Comparison of ENCODE assay signal across 13 mouse cellular contexts in the genomic region with DNA sequence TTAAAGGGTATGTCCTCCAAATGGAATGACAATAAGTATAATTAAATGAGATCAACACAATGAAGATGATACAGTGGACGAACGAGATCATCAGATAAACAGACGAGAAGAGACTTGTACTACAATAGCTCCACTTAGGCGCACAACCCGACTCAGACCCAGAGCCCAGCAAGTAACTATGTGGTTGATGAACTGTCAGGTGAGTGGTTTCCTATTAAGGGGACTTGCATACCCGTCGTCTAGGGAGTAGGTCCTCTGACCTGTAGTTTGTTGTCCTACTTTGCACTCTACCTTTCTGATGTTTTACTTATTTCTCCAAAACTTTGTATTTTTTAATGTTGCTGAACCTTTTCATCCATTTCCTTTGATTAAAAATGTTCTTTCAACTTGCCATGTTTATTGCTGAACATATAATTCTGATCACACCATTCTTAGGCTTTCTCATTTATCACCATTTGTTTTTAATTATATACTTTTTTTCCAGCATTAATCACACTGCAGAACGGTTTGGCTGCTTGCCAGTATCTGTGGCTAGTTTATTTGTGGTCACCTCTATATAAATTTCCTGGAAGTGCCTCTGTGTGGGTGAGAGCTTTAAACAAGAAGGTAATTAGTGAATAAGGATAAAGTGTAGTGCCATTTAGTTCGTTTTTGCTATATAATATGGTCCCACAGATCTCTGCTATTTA. TPM values are rescaled to one million over a fixed set of nuclear protein-coding genes. Genes with fewer than 3 reads are reported as not detected.
DNase-seq lines count a peak whose midpoint lies in the region; ATAC-seq and TF ChIP-seq lines count a peak whose summit lies in the region.
"Had no signal": no experiment of that assay in that cellular context is flagged by ENCODE, and none has a peak within 500 bp of the region (broad histone marks: within the 10 kb centered on the region; RNA-seq: fewer than 3 reads in every experiment).

No protein-coding gene starts in this region.

- WGBS in liver, embryonic 11.5 days = 74% methylated on average over 9 of the region's 9 CpGs

- peak; percentile 22 for DNase-seq in heart, adult 11 months
- DNase-seq in heart, adult 8-10 months (ENCODE audit: low spot score) = no peak
- DNase-seq in kidney, postnatal 4 days = peak; percentile 20 to 32
- no peak for DNase-seq in kidney, adult 18-20 months
- DNase-seq in G1E (ENCODE audit: low spot score) = no peak
- no peak for DNase-seq in Patski (ENCODE audit: low read depth, low spot score)
- DNase-seq in thymus, postnatal 14 days = no peak
- DNase-seq in liver, embryonic 11.5 days (ENCODE audit: low spot score) = no peak
- DNase-seq: cerebellum, adult 2 months; right cerebral cortex, postnatal 14 days had no signal

- peaks cover 10% of the 10 kb centered on the region for H3K36me3 ChIP-seq in G1E (replicated peaks)
- no peaks in the 10 kb centered on the region for H3K36me3 ChIP-seq in liver, embryonic 11.5 days (ENCODE audit: control insufficient read depth, insufficient read depth, low read length)

- in situ Hi-C loops in Patski (cut with MboI; ENCODE audit: low pct_unique_long_range_greater_than_20kb) = no loop called here

- H3K4me3 ChIP-seq in G1E (ENCODE audit: low read depth, low read length) = no peak overlapping the region; the same call in 1 of the 2 replicates
- no peak overlapping the region for H3K4me3 ChIP-seq in liver, embryonic 11.5 days (ENCODE audit: low read depth, low read length)
- H3K4me3 ChIP-seq: erythroblast, embryonic 14.5 days; layer of hippocampus, adult 2 months had no signal

- no peak overlapping the region for H3K9ac ChIP-seq in liver, embryonic 11.5 days (ENCODE audit: low read depth, low read length)
- H3K9ac ChIP-seq: liver, embryonic 14.5 days had no signal

- peak; percentile 34; the same call in 1 of the 2 replicates for ATAC-seq in G1E (ENCODE audit: extremely low read depth, insufficient number of reproducible peaks, low FRiP score, poor library complexity, severe bottlenecking)
- ATAC-seq in Patski = peak; percentile 26
- ATAC-seq in liver, embryonic 11.5 days (replicated peaks; ENCODE audit: low FRiP score) = no peak

- H3K9me3 ChIP-seq in G1E (replicated peaks) = no peaks in the 10 kb centered on the region
- no peaks in the 10 kb centered on the region for H3K9me3 ChIP-seq in liver, embryonic 11.5 days (ENCODE audit: control insufficient read depth, low read length)

- H3K27me3 ChIP-seq in G1E (ENCODE audit: insufficient read depth, low read length) = no peaks in the 10 kb centered on the region
- H3K27me3 ChIP-seq in Patski = no peaks in the 10 kb centered on the region
- H3K27me3 ChIP-seq in liver, embryonic 11.5 days (replicated peaks; ENCODE audit: control insufficient read depth, insufficient read depth, low read length) = no peaks in the 10 kb centered on the region

- POLR2A ChIA-PET in Patski (lab: Charles Lee) = interaction anchor here (0.7 kb wide), 1 partner anchor 155 kb away, joined by 4 read pairs; no protein-coding TSS in a partner anchor

- CTCF ChIA-PET in Patski (lab: Charles Lee) = interaction anchor here (1.5 to 1.9 kb wide), 2 partner anchors 21 kb away, joined by 4 to 5 read pairs; no protein-coding TSS in a partner anchor

- no peak overlapping the region for H3K27ac ChIP-seq in liver, embryonic 11.5 days (ENCODE audit: low read depth, low read length)
- H3K27ac ChIP-seq: layer of hippocampus, adult 2 months; liver, embryonic 14.5 days had no signal

- H3K4me1 ChIP-seq in G1E (ENCODE audit: insufficient read depth, low read depth, low read length) = peaks cover 29% of the 10 kb centered on the region
- H3K4me1 ChIP-seq in liver, embryonic 11.5 days (replicated peaks; ENCODE audit: control insufficient read depth, insufficient read depth, low read length) = no peaks in the 10 kb centered on the region

- TF ChIP-seq CTCF in G1E (IDR thresholded peaks at IDR 0.05; ENCODE audit: low read depth, low read length) = no peak
- TF ChIP-seq CTCF in Patski (IDR thresholded peaks at IDR 0.05) = no peak

- H3K4me2 ChIP-seq in liver, embryonic 11.5 days = no peak overlapping the region

RNA-seq across cellular contexts. Expression of a gene that starts 24.4 kb away (rescaled TPM):
- total RNA-seq in heart, adult 8-10 months (2022) = 10 to 100 TPM; 21.6 to 28.6 (median 24.9) TPM
- total RNA-seq in G1E (2014; fragmentation: Nextera tagmentation) = 37.2 and 55.6 TPM in 2 replicates
- 22.0 and 26.9 TPM in 2 replicates for total RNA-seq in G1E (2017)
- 2.7 and 3.0 TPM in 2 replicates for polyA plus RNA-seq in G1E (2012)
- 21.3 TPM for polyA plus RNA-seq in Patski (2021)
- 28.7 and 31.1 TPM in 2 replicates for polyA plus RNA-seq in liver, embryonic 11.5 days (2014; fragmentation: Nextera tagmentation; extraction: Ambion mirVana)

RNA-seq across cellular contexts. Expression of a gene that starts 37.7 kb away (rescaled TPM):
- 10 to 100 TPM; 36.9 to 42.7 (median 41.1) TPM for total RNA-seq in heart, adult 8-10 months (2022)
- total RNA-seq in G1E (2014; fragmentation: Nextera tagmentation) (4.2 and 4.9 TPM in 2 replicates), G1E (2017) (14.9 and 15.0 TPM in 2 replicates)
- polyA plus RNA-seq in G1E (2012) (1.6 and 1.7 TPM in 2 replicates), Patski (2021) (3.2 TPM)
- polyA plus RNA-seq in liver, embryonic 11.5 days (2014; fragmentation: Nextera tagmentation; extraction: Ambion mirVana) = 0.26 and 0.36 TPM in 2 replicates
- polyA plus RNA-seq: erythroblast, embryonic 14.5 days had no signal

Comparison
In these comparisons a context has a peak if more than half of its experiments do, and no peak if none do; other contexts are left out.
1. DNase-seq: peak in heart, adult 11 months (single experiment) and kidney, postnatal 4 days (2 of 2); none in heart, adult 8-10 months (single experiment), kidney, adult 18-20 months (single experiment), G1E (single experiment), Patski (single experiment), thymus, postnatal 14 days (single experiment) and liver, embryonic 11.5 days (single experiment).